Mouse (Mus musculus) left cerebral cortex, adult 18-20 months (tissue): ENCODE measurements at regions not wholly inside any gene's neighbourhood (a gene's known extent, or its start where the extent isn't known, plus 50 kb on each side); places are given as distances from the start of the nearest gene placed in this dataset.

Experiments
- DNase-seq, 2 experiments: peaks; one replicate each; pipeline ENCODE4 v3.0.0; 2021 to 2022; ENCODE audit warnings: low spot score in 2 of 2, mixed read lengths in 1 of 2

- DNase-seq, result no peak
These were observed 53.4 kb downstream of the Gm47996 start for GRCm38 (mm10) chr1:151263372-151263771.

GRCm38 (mm10) chr1:151263830-151264229, 53.9 kb downstream of the Gm47996 start:
- no peak for DNase-seq

GRCm38 (mm10) chr1:151264789-151265188, 54.9 kb downstream of the Gm47996 start:
- DNase-seq, result no peak

- DNase-seq, result no peak
These were observed 55.7 kb downstream of the Gm47996 start for GRCm38 (mm10) chr1:151265590-151265989.

GRCm38 (mm10) chr1:151266703-151267102, 56.8 kb downstream of the Gm47996 start:
- DNase-seq, result no peak

- DNase-seq, result no peak
These were observed 60.8 kb downstream of the Gm47996 start for GRCm38 (mm10) chr1:151270691-151271090.

- DNase-seq, result no peak
These were observed 64.4 kb downstream of the Gm47996 start for GRCm38 (mm10) chr1:151274306-151274705.

- no peak for DNase-seq
These were observed 65.7 kb downstream of the Gm47996 start for GRCm38 (mm10) chr1:151275581-151275980.

GRCm38 (mm10) chr1:151279955-151280354, 64.3 kb upstream of the Ivns1abp start:
- DNase-seq, result no peak

GRCm38 (mm10) chr1:151285045-151285444, 59.2 kb upstream of the Ivns1abp start:
- DNase-seq, result no peak

- peak in 1 of 2 experiments; percentile 14 for DNase-seq
These were observed 56.8 kb upstream of the Ivns1abp start for GRCm38 (mm10) chr1:151287451-151287850.

GRCm38 (mm10) chr1:151289061-151289460, 55.2 kb upstream of the Ivns1abp start:
- no peak for DNase-seq

GRCm38 (mm10) chr1:151289493-151290258, 54.6 kb upstream of the Ivns1abp start:
- no peak for DNase-seq

GRCm38 (mm10) chr1:151293311-151294050, 50.8 kb upstream of the Ivns1abp start:
- DNase-seq, result no peak
